Mouse (Mus musculus) thymus, adult 2 months (tissue): ENCODE measurements around the gene Ghr.

Experiments used
- CTCF ChIP-seq: fragments of 200-500 bp; IDR thresholded peaks from 2 replicates; pipeline ENCODE4 v1.5.1; 2012; ENCODE audit warnings: mild to moderate bottlenecking, control low read depth, low read length, moderate library complexity, borderline replicate concordance; ENCODE audit not compliant: control insufficient read depth, poor library complexity, insufficient read depth; ENCODE audit errors: extremely low read depth
- POLR2A ChIP-seq: fragments of 200-500 bp; IDR thresholded peaks from 2 replicates; pipeline ENCODE4 v1.6.1; 2012; ENCODE audit warnings: mild to moderate bottlenecking, low read length, control low read depth, moderate library complexity; ENCODE audit not compliant: control insufficient read depth, poor library complexity, insufficient read depth; ENCODE audit errors: extremely low read depth

GRCm38 (mm10) chr15:3620368-3620767, 37.1 kb upstream of the Ghr start:
- TF ChIP-seq CTCF (no peak), POLR2A (no peak)
